Mouse (Mus musculus): ENCODE measurements around the gene Pip5k1a. TPM values are rescaled to one million over a fixed set of nuclear protein-coding genes. Genes with fewer than 3 reads are reported as not detected.

Gene Pip5k1a
- polyA plus RNA-seq, 1 experiment from 2014 or later: 20.6 TPM

DNA sequence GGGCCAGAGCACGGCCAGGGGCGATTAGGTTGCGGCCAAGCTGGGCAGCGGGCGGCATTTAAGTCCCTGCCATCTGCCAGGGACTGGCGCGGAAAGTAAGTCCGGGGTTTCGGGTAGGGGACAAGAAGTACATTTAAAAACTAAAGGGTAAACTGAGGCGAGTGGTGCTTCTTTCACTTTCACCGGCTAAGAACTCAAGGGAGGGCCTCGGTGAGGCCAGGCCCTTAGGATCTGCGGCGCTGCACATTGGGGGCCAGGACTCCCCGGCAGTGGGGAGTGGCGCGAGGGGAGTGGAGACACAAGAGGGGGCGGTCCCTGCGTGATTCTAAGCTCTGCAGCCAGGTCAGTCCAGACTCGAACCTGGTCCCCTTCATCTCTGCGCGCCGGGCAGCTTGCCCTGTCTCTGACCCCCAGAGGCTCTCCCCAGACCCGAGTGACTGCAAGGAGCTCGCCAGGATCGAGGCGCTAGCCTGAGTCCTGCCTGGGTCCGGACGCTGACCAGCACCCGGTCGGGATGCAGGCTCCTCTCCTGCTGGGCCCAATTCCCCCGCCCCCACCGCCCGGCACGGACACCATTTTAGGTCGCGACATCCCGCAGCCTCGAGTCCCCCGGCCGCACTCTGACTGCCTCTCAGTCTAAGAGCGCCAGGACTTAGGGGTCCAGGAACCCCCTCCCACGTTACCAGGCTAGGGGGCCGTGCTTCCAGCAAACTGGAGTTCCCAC lies 92.1 kb downstream of the Pip5k1a start:
- peak overlapping the region; percentile 76 for H3K27ac ChIP-seq
- H3K9me3 ChIP-seq (replicated peaks): no peaks in the 10 kb centered on the region
- H3K27me3 ChIP-seq: no peaks in the 10 kb centered on the region
- H3K4me2 ChIP-seq: peak overlapping the region; percentile 96
- H3K4me1 ChIP-seq: peaks cover 27% of the 10 kb centered on the region
- H3K36me3 ChIP-seq (ENCODE audit: poor library complexity, severe bottlenecking): peaks cover 29% of the 10 kb centered on the region
- peak; percentile 1 for ATAC-seq
- peak overlapping the region; percentile 82 for H3K4me3 ChIP-seq
- under 1% methylated on average over 31 of the region's 44 CpGs for WGBS
- H3K9ac ChIP-seq: peak overlapping the region; percentile 86

DNA sequence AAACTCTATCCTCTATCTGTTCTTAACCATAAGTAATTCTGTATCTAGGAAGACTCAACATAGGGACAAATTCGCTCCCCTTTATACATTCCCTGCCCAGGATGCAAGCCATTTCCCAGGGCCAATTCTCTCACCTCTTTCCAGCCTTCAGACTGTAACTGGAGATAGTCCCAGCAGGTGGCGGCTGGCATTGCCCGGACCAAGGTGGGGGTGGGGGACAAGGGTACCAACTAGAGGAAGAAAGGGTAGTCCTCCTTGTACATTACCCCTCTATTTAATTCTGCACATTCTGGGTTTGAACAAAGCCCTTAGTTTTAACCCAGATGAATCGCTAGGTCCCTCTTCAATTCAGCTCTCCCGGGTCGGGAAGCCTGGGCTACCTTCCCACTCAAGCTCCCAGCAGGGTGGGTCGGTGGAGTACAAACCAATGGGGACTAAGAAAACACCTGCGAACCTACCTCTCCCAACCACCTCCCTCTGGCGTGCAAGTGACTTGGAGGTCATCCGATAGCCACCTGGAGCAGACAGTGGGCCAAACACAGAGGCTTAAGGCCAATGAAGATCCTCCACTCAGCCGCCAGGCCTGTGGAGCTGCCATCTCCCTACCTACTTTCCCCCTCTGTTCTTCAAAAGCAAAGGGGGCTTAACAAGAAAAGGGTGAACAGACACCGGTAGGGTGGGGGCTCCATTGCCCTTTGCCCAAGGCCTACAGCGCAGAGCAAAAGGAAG lies 92.9 kb downstream of the Pip5k1a start:
- Histone ChIP-seq H3K27ac (no peak overlapping the region; the same call in 1 of the 2 replicates), H3K4me3 (peak overlapping the region; percentile 82), H3K9ac (peak overlapping the region; percentile 86), H3K27me3 (no peaks in the 10 kb centered on the region), H3K36me3 (ENCODE audit: poor library complexity, severe bottlenecking) (peaks cover 36% of the 10 kb centered on the region), H3K4me2 (peak overlapping the region; percentile 96), H3K9me3 (replicated peaks) (no peaks in the 10 kb centered on the region), H3K4me1 (peaks cover 27% of the 10 kb centered on the region)
- 9% methylated on average over 13 of the region's 13 CpGs for WGBS
- ATAC-seq: no peak

DNA sequence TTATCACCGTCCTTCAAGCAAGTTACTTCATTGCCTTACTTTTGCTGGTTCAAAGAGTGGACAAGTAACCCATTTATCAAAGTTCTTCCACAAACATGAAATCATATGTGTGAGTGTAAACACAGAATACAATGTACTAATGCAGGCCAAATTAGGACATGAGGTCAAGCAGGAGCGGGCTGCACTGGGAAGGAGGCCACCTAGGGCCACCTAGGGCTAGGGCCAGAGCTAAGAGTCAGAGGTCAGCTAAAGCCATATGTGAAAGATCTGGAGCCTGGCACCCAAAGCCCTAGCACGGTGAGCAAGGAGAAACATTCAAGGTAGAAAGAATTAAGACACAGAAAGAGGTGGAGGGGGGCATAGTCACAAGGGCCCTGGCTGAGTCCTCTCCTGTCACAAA lies 93.7 kb downstream of the Pip5k1a start:
- Histone ChIP-seq H3K27me3 (no peaks in the 10 kb centered on the region), H3K36me3 (ENCODE audit: poor library complexity, severe bottlenecking) (peaks cover 45% of the 10 kb centered on the region), H3K9me3 (replicated peaks) (no peaks in the 10 kb centered on the region), H3K4me3 (peak overlapping the region; percentile 82), H3K9ac (peak overlapping the region; percentile 86; the same call in 1 of the 2 replicates), H3K4me2 (peak overlapping the region; percentile 96), H3K27ac (no peak overlapping the region), H3K4me1 (peaks cover 27% of the 10 kb centered on the region)
- WGBS: 89% methylated on average over 3 of the region's 3 CpGs
- ATAC-seq: no peak

DNA sequence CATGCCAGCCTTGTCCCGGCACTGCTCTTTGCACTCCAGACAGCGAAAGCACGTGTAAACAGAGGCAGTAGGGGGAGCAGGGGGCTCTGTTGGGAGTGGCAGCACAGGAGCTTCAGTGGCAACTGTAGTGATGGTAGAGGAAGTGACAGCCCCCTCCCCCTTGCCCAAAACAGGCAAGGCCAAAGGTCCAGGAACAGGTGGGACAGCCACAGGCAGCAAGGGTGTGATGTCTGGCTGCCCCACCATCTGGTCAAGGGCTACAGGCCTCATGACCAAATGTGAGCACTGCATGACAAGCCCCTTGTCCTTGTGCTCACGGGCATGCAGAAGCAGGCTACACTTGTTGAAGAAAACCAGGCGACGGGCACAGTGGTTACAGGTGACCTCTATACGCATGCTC lies 96.3 kb downstream of the Pip5k1a start:
- no peak overlapping the region for H3K9ac ChIP-seq
- H3K36me3 ChIP-seq (ENCODE audit: poor library complexity, severe bottlenecking): peaks cover 70% of the 10 kb centered on the region
- 88% methylated on average over 7 of the region's 7 CpGs for WGBS
- no peaks in the 10 kb centered on the region for H3K9me3 ChIP-seq (replicated peaks)
- no peak for ATAC-seq
- H3K4me2 ChIP-seq: no peak overlapping the region
- no peaks in the 10 kb centered on the region for H3K27me3 ChIP-seq
- no peak overlapping the region for H3K27ac ChIP-seq
- H3K4me3 ChIP-seq: no peak overlapping the region
- peaks cover 32% of the 10 kb centered on the region for H3K4me1 ChIP-seq

Small RNA genes within 50 kb of the gene (microRNA-seq; reads per million reads assigned to microRNA genes)
- gene Mir8099-1: not detected

Other genes starting within 250 kb of the Pip5k1a start
- gene Psmb4, start 220.0 kb downstream of the Pip5k1a start, polyA plus RNA-seq (2015; fragmentation: Nextera tagmentation; extraction: Ambion mirVana): 390 and 393 TPM in 2 replicates
- 7.6 and 9.0 TPM in 2 replicates for gene Selenbp1, start 173.9 kb downstream of the Pip5k1a start, polyA plus RNA-seq (2015; fragmentation: Nextera tagmentation; extraction: Ambion mirVana)
- 4.3 TPM in 2 replicates for gene Rfx5, start 152.9 kb downstream of the Pip5k1a start, polyA plus RNA-seq (2015; fragmentation: Nextera tagmentation; extraction: Ambion mirVana)
- gene Pi4kb, start 132.2 kb downstream of the Pip5k1a start, polyA plus RNA-seq (2015; fragmentation: Nextera tagmentation; extraction: Ambion mirVana): 23.6 and 25.5 TPM in 2 replicates
- 26.6 and 27.8 TPM in 2 replicates for gene Zfp687, start 91.5 kb downstream of the Pip5k1a start, polyA plus RNA-seq (2015; fragmentation: Nextera tagmentation; extraction: Ambion mirVana)
- gene Psmd4, start 64.3 kb downstream of the Pip5k1a start, polyA plus RNA-seq (2015; fragmentation: Nextera tagmentation; extraction: Ambion mirVana): 299 and 311 TPM in 2 replicates
- 266 and 271 TPM in 2 replicates for gene Vps72, start 4.1 kb upstream of the Pip5k1a start, polyA plus RNA-seq (2015; fragmentation: Nextera tagmentation; extraction: Ambion mirVana)
- 0.72 and 0.81 TPM in 2 replicates for gene Tmod4, start 17.5 kb upstream of the Pip5k1a start, polyA plus RNA-seq (2015; fragmentation: Nextera tagmentation; extraction: Ambion mirVana)
- 99.5 and 106 TPM in 2 replicates for gene Scnm1, start 27.1 kb upstream of the Pip5k1a start, polyA plus RNA-seq (2015; fragmentation: Nextera tagmentation; extraction: Ambion mirVana)
- gene Lysmd1, start 27.2 kb upstream of the Pip5k1a start, polyA plus RNA-seq (2015; fragmentation: Nextera tagmentation; extraction: Ambion mirVana): 29.6 and 30.8 TPM in 2 replicates
- 1.1 and 1.2 TPM in 2 replicates for gene Tnfaip8l2, start 35.4 kb upstream of the Pip5k1a start, polyA plus RNA-seq (2015; fragmentation: Nextera tagmentation; extraction: Ambion mirVana)
- 14.1 and 14.6 TPM in 2 replicates for gene Sema6c, start 53.5 kb upstream of the Pip5k1a start, polyA plus RNA-seq (2015; fragmentation: Nextera tagmentation; extraction: Ambion mirVana)
- gene Gabpb2, start 111.0 kb upstream of the Pip5k1a start, polyA plus RNA-seq (2015; fragmentation: Nextera tagmentation; extraction: Ambion mirVana): 7.7 and 8.5 TPM in 2 replicates
- gene Cdc42se1, start 121.8 kb upstream of the Pip5k1a start, polyA plus RNA-seq (2015; fragmentation: Nextera tagmentation; extraction: Ambion mirVana): 92.3 and 96.3 TPM in 2 replicates
- 174 and 191 TPM in 2 replicates for gene Mllt11, start 125.2 kb upstream of the Pip5k1a start, polyA plus RNA-seq (2015; fragmentation: Nextera tagmentation; extraction: Ambion mirVana)
- gene Gm128, start 134.7 kb upstream of the Pip5k1a start, polyA plus RNA-seq (2015; fragmentation: Nextera tagmentation; extraction: Ambion mirVana): 0.19 and 0.38 TPM in 2 replicates
- not detected in 2 replicates for gene Bnipl, start 144.3 kb upstream of the Pip5k1a start, polyA plus RNA-seq (2015; fragmentation: Nextera tagmentation; extraction: Ambion mirVana)
- 39.6 and 40.0 TPM in 2 replicates for gene Mindy1, start 174.4 kb upstream of the Pip5k1a start, polyA plus RNA-seq (2015; fragmentation: Nextera tagmentation; extraction: Ambion mirVana)
- 28.4 and 32.7 TPM in 2 replicates for gene Prune1, start 175.1 kb upstream of the Pip5k1a start, polyA plus RNA-seq (2015; fragmentation: Nextera tagmentation; extraction: Ambion mirVana)
- gene Anxa9, start 200.2 kb upstream of the Pip5k1a start, polyA plus RNA-seq (2015; fragmentation: Nextera tagmentation; extraction: Ambion mirVana): 0.52 and 1.1 TPM in 2 replicates
- gene Cers2, start 207.9 kb upstream of the Pip5k1a start, polyA plus RNA-seq (2015; fragmentation: Nextera tagmentation; extraction: Ambion mirVana): 98.4 and 103 TPM in 2 replicates

All from forebrain, embryonic 13.5 days (tissue).